Mouse (Mus musculus): ENCODE measurements around the gene Sv2a. TPM values are rescaled to one million over a fixed set of nuclear protein-coding genes. Genes with fewer than 3 reads are reported as not detected.

Gene Sv2a
- 2.3 and 3.5 TPM in 2 replicates for polyA plus RNA-seq (2015; fragmentation: Nextera tagmentation; extraction: Ambion mirVana)

DNA sequence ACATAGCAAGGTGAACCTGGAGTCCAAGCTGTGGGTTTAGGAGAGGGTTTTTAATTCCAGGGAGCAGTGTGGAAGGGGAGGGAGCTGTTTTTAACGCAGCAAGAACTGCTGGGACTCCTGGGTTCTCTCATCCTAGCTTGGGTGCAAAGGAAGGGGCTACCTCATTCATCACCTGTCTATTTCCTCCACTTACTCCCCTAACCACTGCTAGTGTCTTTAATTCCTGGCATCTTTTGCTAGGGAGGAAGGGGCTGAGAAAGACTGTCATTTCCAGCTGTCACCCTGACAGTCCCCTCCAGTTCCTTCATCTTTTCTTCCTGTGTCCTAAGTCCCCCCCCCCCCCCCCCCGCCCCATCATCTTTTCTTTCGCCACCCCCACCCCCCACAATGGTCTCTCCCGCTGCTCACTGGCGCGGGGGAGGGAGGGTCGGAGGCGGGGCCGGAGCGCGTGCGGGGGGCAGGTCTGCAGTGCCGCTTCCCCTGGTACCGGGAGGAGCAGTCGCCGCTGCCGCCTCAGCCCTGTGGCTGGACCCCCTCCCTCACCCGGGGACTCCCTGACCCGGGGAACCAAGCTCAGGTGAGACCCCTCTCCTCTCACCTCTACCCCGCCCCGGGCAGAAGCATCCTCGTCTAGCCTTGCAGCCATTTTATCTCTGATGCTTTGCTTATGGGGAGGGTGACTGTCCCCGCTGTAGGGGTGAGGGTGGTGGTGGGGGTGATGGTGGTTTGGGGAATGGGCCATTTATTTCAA is at the start of gene Sv2a:
Sv2a (plus strand) TSS at position 425 of the 751 bp plus-strand sequence.
- H3K9me3 ChIP-seq (ENCODE audit: control insufficient read depth), result no peaks in the 10 kb centered on the region
- no peak for TF ChIP-seq CTCF (IDR thresholded peaks at IDR 0.05; ENCODE audit: low read depth)
- no peak for ATAC-seq

DNA sequence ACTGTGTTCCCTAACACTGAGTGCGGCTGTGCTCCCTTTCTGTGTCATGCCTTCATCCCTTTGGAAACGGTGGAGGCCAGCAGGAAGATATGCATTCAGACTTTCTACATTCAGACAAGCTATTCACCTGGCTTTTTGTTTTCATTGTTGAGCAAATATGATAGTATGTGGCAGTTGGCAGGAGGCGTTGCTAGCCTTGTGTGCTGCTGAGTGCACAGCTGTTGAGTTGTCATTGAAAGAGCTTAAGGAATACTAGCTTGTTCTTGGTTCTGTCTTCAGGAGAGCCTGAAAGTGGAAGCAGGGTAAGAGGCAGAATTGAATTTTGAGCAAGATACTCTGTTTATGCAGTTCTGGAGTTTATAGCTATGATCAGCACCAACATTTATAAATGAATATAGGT is 48.5 kb upstream of the Sv2a start:
- no peaks in the 10 kb centered on the region for H3K36me3 ChIP-seq (ENCODE audit: control insufficient read depth, insufficient read depth)
- no peak overlapping the region for H3K9ac ChIP-seq (ENCODE audit: low read depth, low read length)
- H3K4me2 ChIP-seq (replicated peaks; ENCODE audit: low read depth), result no peak overlapping the region
- ATAC-seq, result no peak
- H3K27ac ChIP-seq (ENCODE audit: low read depth, low read length), result no peak overlapping the region
- no peak for TF ChIP-seq CTCF (IDR thresholded peaks at IDR 0.05; ENCODE audit: low read depth)
- 74% methylated on average over 3 of the region's 3 CpGs for WGBS
- H3K9me3 ChIP-seq (ENCODE audit: control insufficient read depth), result no peaks in the 10 kb centered on the region
- no peak overlapping the region for H3K4me3 ChIP-seq (ENCODE audit: low read depth, low read length)
- no peaks in the 10 kb centered on the region for H3K27me3 ChIP-seq (replicated peaks; ENCODE audit: control insufficient read depth, insufficient read depth, low read length)
- H3K4me1 ChIP-seq (replicated peaks; ENCODE audit: control insufficient read depth, insufficient read depth, low read length), result no peaks in the 10 kb centered on the region

More for the DNA sequence above, at the start of gene Sv2a:
- Histone ChIP-seq H3K36me3 (ENCODE audit: control insufficient read depth, insufficient read depth) (peaks cover 16% of the 10 kb centered on the region; the same call in 1 of the 2 replicates), H3K4me3 (ENCODE audit: low read depth, low read length) (peak within 1 kb of the TSS; percentile 39), H3K4me1 (replicated peaks; ENCODE audit: control insufficient read depth, insufficient read depth, low read length) (no peaks in the 10 kb centered on the region), H3K4me2 (replicated peaks; ENCODE audit: low read depth) (peak within 1 kb of the TSS; percentile 72), H3K27ac (ENCODE audit: low read depth, low read length) (no peak within 1 kb of the TSS), H3K9ac (ENCODE audit: low read depth, low read length) (0 out of 2 replicates have a peak within 1 kb of the TSS, but pooled peaks have one; percentile 34), H3K27me3 (replicated peaks; ENCODE audit: control insufficient read depth, insufficient read depth, low read length) (no peaks in the 10 kb centered on the region)
- WGBS, result 1% methylated on average over 16 of the region's 23 CpGs

DNA sequence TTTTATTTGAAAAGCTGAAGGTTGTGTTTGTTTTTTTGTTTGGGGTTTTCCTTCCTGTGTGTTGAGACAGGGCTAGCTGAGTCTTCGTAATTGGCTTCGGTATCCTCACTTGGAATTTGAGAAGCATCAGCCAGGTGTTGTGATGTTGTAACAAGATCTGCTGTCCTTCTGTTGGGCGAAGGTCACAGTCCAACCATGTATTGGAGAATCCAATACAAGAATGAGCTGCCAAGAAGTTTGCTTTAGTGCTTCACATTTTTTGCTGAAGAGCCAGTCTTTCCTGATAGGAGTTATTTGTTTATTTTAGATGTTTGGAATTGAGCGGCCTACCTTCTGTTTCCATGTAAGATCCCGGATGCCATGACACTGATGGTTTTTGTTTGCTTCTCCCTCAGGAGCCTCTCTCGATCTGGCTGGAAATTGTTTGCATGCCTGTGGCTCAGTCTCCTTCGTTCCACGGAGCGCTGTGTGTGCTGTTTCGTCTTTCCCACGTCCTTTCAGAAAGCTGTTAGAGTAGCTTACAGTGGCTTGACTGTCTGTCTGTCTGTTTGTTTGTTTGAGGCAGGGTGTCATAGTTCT is 47.5 kb upstream of the Sv2a start:
- no peak for ATAC-seq
- WGBS, result 38% methylated on average over 11 of the region's 11 CpGs

DNA sequence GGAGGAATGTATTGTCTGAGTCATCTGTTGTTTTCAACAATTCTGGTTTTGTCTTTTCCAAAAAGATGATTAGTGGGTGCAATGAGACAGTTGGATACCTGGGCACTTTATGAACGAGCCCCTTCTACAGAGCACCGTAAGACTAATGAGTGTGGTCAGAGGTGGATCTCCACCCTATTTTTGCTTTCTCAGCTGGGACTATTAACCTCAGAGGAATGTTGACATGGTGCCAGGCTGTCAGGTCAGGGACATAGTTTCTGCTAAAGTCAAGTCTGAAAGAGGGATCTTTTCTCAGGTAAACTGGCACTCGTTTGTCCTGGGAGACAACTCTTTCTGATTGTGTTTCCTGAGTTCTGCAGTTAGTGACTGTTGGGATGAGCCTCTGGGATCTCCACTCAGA is 45.9 kb upstream of the Sv2a start:
- Histone ChIP-seq H3K27me3 (replicated peaks; ENCODE audit: control insufficient read depth, insufficient read depth, low read length) (no peaks in the 10 kb centered on the region), H3K4me3 (ENCODE audit: low read depth, low read length) (no peak overlapping the region), H3K27ac (ENCODE audit: low read depth, low read length) (no peak overlapping the region), H3K9ac (ENCODE audit: low read depth, low read length) (no peak overlapping the region), H3K36me3 (ENCODE audit: control insufficient read depth, insufficient read depth) (peaks cover 8% of the 10 kb centered on the region; the same call in 1 of the 2 replicates), H3K9me3 (ENCODE audit: control insufficient read depth) (no peaks in the 10 kb centered on the region), H3K4me1 (replicated peaks; ENCODE audit: control insufficient read depth, insufficient read depth, low read length) (no peaks in the 10 kb centered on the region), H3K4me2 (replicated peaks; ENCODE audit: low read depth) (no peak overlapping the region)
- no peak for ATAC-seq
- TF ChIP-seq CTCF (IDR thresholded peaks at IDR 0.05; ENCODE audit: low read depth), result no peak
- WGBS, result 65% methylated on average over 3 of the region's 3 CpGs

More for the DNA sequence above, 47.5 kb upstream of the Sv2a start:
- Histone ChIP-seq H3K4me3 (ENCODE audit: low read depth, low read length) (no peak overlapping the region), H3K27me3 (replicated peaks; ENCODE audit: control insufficient read depth, insufficient read depth, low read length) (no peaks in the 10 kb centered on the region), H3K4me2 (replicated peaks; ENCODE audit: low read depth) (no peak overlapping the region), H3K4me1 (replicated peaks; ENCODE audit: control insufficient read depth, insufficient read depth, low read length) (no peaks in the 10 kb centered on the region), H3K27ac (ENCODE audit: low read depth, low read length) (peak overlapping the region; percentile 21; the same call in 1 of the 2 replicates), H3K36me3 (ENCODE audit: control insufficient read depth, insufficient read depth) (peaks cover 1% of the 10 kb centered on the region; the same call in 1 of the 2 replicates), H3K9ac (ENCODE audit: low read depth, low read length) (no peak overlapping the region), H3K9me3 (ENCODE audit: control insufficient read depth) (no peaks in the 10 kb centered on the region)
- TF ChIP-seq CTCF (IDR thresholded peaks at IDR 0.05; ENCODE audit: low read depth), result no peak

DNA sequence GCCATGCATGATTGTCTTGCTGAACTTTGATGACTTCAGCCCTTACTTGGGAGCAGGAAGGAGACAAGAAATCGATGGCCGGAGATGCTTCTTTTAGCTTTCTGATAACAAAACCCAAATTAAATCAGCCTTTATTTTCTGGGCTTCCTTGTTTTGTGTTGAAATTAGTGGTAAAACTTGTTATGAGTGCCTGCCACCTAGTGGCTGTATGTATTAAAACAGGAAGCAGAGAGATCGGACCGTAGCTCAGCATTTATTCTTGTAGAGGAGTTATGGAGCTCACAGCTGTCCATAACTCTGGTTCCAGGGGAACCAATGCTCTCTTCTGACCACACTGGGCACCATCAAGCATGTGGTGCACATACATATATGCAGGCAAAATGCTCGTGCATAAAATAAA is 33.0 kb upstream of the Sv2a start:
- Histone ChIP-seq H3K9ac (ENCODE audit: low read depth, low read length) (no peak overlapping the region), H3K36me3 (ENCODE audit: control insufficient read depth, insufficient read depth) (peaks cover 32% of the 10 kb centered on the region), H3K9me3 (ENCODE audit: control insufficient read depth) (no peaks in the 10 kb centered on the region), H3K4me3 (ENCODE audit: low read depth, low read length) (no peak overlapping the region), H3K27ac (ENCODE audit: low read depth, low read length) (no peak overlapping the region), H3K4me1 (replicated peaks; ENCODE audit: control insufficient read depth, insufficient read depth, low read length) (no peaks in the 10 kb centered on the region), H3K4me2 (replicated peaks; ENCODE audit: low read depth) (no peak overlapping the region), H3K27me3 (replicated peaks; ENCODE audit: control insufficient read depth, insufficient read depth, low read length) (no peaks in the 10 kb centered on the region)
- peak; percentile 84 for TF ChIP-seq CTCF (IDR thresholded peaks at IDR 0.05; ENCODE audit: low read depth)
- 14% methylated on average over 5 of the region's 5 CpGs for WGBS
- ATAC-seq, result peak; percentile 29; the same call in 1 of the 2 replicates

DNA sequence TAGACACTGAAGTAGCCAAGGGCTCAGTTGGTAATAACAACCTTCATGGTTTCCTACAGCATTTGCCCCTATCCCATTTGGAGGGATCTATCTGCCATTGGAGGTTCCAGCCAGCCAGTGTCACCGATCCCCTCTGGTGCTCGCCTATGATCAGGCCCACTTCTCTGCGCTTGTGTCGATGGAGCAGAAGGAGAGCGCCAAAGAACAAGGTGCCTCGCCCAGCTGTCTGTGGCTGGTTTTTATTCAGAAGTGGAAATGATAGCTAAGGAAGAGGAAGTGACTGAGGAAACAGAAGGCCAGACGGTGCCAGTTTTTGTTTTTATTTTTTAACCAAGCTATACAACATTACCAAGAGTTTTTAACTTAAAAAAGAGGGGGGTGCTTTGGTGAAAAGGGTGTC is 29.1 kb upstream of the Sv2a start:
- H3K36me3 ChIP-seq (ENCODE audit: control insufficient read depth, insufficient read depth), result peaks cover 57% of the 10 kb centered on the region

More for the DNA sequence above, 29.1 kb upstream of the Sv2a start:
- Histone ChIP-seq H3K4me1 (replicated peaks; ENCODE audit: control insufficient read depth, insufficient read depth, low read length) (no peaks in the 10 kb centered on the region), H3K9me3 (ENCODE audit: control insufficient read depth) (no peaks in the 10 kb centered on the region), H3K27me3 (replicated peaks; ENCODE audit: control insufficient read depth, insufficient read depth, low read length) (no peaks in the 10 kb centered on the region), H3K4me2 (replicated peaks; ENCODE audit: low read depth) (no peak overlapping the region), H3K4me3 (ENCODE audit: low read depth, low read length) (no peak overlapping the region), H3K27ac (ENCODE audit: low read depth, low read length) (no peak overlapping the region), H3K9ac (ENCODE audit: low read depth, low read length) (no peak overlapping the region)
- no peak for TF ChIP-seq CTCF (IDR thresholded peaks at IDR 0.05; ENCODE audit: low read depth)
- ATAC-seq, result no peak
- 85% methylated on average over 7 of the region's 7 CpGs for WGBS
